Mouse (Mus musculus) cerebellum, adult 9-11 months (tissue): ENCODE measurements around the gene Jph2.
A peak's percentile ranks its signal among the peaks of the same experiment; 100 is the strongest.
"Not testable (repeated sequence)": the region's sequence is repeated elsewhere in the genome, so short reads cannot be mapped to it uniquely, and the experiment has no call there.

Source experiments
- DNase-seq: peaks from one replicate; pipeline ENCODE4 v3.0.0; 2022

Jph2 gene

DNA sequence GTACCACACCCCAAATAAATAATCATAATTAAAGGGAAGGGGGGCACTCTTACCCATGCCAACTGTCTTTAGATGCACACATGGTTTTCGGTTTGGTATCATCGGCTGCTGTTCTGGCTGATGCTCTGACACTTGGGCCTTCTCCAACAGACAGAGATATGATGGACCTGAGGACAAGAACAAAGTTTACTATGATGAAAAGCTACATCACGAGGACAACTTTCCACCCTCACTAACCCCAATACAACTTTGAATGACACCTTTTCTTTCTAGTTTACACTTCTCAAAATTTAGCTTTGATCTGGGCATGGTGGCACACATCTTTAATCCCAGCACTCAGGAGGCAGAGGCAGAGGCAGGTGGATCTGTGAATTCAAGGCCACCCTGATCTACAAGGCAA lies 13.6 kb upstream of the Jph2 start:
- DNase-seq = not testable (repeated sequence)

DNA sequence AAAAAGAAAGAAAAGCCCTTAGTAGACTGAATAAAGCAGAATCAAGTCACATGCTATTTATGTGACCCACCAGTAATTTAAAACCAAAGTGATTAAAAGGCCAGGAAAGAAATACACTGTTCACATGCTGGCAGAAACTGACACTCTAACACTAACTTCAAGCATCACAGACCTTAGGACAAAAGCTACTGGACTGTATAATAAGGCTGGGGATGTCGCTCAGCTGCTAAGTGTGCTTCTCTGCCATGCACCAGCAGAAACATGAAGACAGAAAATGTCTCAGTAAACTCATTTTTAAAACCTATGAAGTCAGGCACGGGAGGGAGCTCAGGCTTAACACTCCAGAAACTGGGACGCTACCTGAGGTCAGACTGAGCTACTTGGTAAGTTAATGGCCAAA lies 12.4 kb upstream of the Jph2 start:
- DNase-seq = no peak

DNA sequence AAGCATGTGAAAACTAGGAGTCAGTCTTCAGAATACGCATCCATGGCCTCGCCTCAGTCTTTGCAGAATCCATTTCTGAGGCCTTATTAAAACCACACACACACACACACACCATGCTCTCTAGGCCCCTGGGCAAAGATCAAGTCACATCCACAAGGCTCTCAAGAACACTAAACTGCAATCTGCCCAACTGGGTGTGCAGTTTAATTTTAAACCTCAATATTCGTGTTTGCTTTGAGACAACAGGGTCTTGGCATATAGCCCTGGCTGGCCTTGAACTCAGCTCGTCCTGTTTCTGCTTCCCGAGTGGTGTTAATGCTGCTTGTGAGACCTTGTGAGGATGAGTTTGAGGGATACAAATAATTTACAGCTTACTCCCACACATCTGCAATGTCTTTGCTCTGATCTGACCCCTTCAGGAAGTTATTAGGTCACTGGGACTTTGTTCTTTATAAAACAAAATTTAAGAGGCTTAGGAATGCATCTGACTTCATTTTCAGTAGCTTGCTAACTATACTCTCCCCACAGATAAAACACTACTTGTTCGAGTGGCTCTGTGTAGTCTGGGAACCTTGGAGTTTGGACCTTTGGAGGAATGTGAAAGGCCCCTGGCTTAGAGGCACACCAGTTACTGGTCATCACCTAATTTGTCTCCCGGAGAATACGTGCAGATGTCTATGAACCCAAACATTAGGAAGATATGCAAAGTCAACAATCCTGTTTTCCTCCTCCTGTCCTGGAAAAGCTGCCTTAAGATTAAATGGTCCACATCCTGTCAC lies 6.4 kb upstream of the Jph2 start:
- DNase-seq = no peak

DNA sequence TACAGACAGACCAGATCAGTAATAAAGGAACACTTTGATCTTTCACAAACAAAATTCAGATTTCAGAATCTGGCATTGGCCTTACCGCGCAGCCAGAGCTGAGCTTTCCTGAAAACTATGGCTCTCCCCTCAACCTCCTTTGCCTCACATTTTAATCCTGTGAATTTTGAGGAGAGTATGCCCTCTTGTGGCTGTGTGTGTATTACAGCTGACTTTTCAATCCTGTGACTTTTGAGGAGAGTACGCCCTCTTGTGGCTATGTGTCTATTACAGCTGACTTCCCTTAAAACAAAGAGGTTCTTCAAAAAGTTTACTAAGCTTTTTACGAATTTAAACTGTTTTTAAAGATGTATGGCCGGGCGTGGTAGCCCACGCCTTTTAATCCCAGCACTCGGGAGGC lies 3.4 kb upstream of the Jph2 start:
- peak; percentile 68 for DNase-seq

DNA sequence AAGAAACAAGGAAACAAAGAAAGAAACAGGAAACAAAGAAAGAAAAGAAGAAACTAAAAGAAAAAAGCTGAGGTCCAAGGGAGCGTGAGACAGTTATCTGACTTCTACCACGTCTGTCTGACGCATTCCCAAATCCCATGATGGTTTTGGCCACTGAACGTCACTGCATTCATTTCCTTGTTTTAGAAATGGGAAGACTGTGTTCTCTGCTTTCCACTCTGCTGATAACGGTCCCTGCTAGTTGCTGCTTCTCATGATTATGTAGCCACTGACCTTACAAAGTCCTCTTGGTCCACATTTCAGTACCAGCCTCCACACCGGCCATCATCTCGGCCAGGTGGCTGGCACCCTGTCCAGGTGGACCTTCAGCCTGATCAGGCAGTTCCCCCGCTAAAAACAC lies 1.4 kb upstream of the Jph2 start:
- DNase-seq = no peak

DNA sequence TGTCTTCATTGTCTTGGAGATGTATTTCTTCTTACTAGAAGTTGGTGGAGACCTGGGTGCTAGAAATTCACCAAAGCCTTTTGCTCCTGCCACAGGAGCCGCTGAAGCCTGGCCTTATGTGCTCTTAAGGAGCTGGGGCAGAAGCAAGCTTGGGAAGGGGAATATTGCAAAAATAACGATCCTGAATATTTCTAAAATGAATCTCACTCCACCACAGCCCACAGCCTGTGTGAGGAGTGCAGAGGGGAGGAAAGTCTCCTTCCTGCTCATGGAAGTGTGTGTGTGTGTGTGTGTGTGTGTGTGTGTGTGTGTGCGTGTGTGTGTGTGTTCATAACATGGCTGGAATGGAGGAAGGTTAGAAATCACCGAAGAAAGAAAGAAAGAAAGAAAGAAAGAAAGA lies 977 bp upstream of the Jph2 start:
- no peak for DNase-seq

DNA sequence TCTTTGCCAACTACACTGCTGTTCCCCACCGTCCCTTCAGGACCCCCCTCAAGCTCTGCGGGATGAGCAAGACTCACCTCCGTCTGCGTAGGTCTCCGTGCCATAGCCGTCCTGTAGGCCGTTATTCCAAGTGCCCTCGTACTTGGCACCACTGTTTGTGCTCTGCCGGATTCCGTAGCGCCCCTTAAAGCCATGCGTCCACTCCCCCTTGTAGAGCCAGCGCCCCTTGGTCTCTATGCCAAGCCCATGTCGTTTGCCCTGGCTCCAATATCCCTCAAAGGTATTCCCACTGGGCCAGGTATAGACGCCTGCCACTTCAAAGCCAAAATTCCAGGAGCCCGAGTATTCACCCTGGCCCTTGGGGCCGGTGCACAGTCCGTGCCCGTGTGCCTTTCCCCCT lies 722 bp downstream of the Jph2 start:
- DNase-seq = no peak

DNA sequence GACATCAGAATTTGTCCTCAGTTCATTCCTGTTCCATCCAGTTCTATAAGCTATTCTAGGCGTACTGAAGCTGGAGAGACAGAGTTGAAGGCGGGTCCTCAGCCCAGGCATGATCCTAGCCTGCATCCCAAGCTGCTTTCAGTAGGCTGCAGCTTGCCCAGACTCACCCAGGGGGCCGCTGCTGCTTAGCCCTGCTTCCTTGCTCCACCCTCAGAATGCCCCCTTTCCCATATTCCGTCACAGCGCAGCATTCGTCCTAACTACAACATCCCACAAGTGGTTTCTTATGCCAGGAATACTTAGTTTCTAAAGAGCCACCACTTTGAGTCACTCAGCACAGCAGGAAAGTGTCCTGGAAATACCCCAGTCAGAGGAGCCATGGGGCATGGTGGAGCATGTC lies 2.8 kb downstream of the Jph2 start:
- no peak for DNase-seq

DNA sequence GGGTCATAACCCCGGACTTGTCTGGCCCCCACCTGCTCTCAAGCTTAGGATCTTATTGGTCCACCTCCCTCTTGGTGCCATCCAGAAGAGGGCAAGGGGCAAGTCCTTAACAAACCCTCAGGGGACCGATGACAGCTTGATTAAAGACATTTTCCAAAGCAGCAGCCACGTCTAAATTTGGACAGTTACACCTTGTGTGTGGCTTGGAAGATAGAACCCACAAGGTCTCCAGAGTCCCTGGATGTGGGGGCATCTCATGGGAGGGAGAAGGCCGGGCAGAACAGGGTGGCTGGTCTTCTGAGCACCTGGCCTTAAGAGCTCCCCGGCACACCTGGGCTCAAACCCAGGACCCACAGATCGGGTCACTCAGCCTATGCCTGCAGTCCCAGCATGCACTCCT lies 3.8 kb downstream of the Jph2 start:
- DNase-seq = no peak

DNA sequence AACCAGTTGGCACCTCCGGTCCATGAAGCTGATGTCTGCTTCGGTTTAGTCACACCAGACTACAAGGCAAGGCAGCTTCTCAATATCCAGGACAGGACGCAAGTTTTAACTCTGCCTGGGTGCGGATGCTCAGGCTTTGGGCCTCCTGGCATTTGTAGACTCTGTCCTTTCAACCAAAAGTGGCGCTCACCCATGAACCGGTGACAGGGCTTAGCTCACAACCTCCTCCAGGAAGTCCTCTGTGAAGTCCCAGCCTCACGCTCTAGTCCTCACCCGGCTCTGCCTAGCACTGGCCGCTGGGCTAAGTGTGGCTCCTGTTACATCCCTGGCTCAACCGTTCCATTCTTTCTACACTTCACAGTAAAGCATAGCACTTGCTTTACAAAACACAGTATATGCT lies 4.6 kb downstream of the Jph2 start:
- DNase-seq = no peak

DNA sequence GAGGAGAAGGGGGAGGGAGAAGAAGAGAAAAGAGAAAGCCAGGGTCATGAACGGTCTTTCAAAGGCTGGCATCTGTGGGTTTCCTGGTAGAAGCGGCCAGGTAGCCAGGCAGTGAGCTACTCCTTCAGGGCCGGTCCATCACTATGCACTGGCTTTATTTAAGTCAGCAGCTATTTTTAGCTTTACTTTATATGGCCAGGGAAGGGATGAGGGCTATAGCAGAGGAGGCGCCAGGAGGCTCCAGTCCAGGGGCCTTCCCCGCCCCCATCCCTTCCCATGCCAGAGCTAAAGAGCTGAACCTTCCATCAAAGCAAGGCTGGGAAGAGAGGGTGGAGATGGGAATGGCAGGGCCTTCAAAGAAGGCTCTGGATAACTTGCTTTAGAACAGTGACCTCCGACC lies 5.4 kb downstream of the Jph2 start:
- DNase-seq = no peak

DNA sequence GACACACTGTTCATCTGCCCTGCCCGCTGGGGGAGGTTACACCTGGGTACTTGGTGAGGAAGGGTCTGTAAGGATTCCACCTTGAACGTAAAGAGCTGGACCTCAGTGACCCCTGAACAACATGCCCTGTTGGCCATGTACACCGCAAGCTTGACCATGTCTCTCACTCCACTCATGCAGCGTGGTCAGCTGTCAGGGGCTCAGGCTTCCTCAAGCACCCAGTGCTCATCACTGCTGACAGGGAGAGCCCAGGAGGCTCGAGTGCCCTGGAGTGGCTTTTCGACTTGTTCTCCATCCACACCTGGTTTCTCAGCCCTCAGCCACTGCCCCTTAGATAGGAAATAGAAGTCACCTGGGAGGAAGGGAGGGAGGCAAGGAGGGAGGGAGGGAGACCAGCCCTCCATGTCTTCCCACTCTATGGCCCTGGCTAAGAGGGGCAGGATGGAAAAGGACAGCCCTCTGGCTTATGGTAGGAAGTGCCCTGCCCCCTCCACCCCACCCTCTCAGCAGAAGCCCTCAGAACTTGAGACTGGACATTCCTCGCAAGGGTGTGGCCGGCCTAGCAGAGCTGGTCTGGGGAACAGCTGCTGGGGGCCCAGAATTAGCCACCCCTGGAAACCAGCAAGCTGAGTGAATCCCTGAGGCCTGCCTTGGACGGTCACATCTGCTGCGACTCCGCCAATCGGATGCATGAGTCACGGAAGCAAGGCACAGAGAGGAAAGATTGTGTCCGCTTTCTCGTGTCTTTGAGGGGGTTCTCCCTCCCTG lies 11.2 kb downstream of the Jph2 start:
- DNase-seq = no peak

DNA sequence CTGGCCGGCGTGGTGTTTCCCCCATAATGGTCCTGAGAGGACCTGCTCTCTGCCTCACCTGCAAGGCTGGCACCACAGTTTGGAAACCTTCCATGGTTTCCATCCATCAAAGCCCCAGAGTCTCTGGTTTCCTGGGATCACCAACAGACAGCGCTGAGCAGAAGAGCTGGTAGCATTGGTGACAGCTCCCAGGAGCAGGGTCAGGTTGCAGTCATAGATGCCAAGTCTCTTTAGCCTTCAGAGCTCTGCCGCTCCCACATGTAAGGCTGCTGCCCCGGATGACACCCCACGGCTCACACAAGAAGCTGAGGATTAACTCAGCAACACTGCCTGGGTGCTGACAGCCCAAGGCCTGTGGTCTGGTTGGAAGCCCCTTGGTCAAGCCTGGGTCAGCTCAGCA lies 12.7 kb downstream of the Jph2 start:
- DNase-seq = no peak

DNA sequence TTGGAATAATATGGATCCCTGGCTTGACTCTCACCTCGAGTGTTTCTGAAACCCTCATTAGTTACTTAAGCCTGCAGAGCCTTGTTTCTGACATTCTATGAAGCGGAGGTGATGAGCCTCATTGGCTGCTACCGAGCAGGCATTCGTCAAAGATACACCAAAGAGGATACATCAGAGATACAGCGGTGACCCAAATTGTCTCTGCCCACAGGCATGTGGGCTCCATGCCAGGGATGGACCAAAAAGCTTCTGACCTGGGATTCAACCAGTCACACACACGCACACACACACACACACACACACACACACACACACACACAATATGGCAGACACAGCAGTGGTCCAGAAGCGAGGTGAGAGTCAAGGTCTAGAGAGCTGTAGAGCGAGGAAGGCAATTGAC lies 16.5 kb downstream of the Jph2 start:
- DNase-seq = no peak

DNA sequence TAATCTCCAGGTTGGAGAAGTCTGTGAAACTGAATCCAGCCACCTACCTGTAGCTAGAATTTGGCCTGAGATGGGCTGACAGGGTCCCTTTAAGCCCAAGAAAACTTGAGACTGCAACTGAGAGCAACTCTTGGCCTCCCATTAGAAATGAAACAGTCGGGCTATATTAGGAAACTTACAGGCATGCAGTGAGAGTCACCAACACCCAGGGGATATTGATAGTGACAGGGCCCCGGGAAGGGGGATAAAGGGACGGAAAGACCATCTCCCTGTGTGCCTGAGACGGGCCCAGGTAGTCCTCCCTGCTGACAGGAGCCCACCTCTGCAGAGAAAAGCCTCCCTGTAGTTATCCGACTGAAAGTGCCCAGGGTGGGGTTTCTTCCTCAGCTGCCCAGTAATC lies 18.4 kb downstream of the Jph2 start:
- no peak for DNase-seq

DNA sequence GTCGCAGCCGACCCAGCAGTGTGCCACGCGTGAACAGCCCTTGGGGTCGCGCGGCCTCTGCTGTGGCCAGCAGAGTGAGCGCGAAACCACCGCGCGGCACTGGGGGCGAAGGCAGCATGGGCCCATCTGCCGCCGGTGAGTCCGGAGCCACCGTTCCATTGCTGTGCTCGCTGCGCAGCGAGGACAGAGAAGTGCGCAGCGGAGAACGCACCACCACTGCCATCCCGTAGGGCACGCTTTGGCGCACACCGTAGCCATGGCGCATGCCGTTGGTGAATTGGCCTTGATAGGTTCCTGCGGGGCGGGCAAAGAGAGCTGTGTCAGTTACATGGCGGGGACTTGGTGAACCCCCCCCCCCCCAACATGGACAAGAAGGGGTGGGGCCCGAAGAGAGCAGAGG lies 21.7 kb downstream of the Jph2 start:
- DNase-seq = no peak

DNA sequence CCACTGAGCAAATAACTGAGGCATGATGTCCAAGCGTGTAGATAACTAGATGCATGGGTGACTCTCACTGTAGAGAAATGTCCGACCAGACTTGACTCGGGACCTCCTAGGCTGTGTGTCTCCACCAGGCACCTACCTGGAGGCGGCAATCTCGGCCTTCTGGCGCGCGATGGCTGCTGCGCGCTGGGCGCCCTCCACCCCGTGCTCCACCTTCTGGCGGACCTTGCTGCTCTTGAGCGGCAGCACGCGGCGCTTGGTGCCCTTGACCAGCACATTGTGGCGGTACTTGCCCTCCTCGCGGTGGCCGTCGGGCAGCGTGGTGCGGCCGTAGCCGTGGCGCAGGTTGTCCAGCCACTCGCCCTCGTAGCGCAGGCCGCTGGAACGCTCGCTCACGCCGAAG lies 22.3 kb downstream of the Jph2 start:
- DNase-seq = no peak

DNA sequence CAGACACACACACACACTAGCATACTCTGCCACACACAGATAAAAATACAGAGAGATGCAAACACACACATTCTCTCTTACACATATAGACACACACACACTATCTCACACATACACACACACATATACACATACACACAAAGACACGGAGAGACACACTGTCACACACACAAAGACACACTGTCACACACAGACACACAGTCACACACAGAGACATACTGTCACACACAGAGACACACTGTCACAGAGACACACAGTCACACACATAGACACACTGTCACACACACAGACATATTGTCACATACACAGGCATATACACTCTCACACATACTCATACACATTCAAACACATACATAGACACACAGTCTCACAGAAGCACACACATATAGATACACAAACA lies 25.2 kb downstream of the Jph2 start:
- no peak for DNase-seq

DNA sequence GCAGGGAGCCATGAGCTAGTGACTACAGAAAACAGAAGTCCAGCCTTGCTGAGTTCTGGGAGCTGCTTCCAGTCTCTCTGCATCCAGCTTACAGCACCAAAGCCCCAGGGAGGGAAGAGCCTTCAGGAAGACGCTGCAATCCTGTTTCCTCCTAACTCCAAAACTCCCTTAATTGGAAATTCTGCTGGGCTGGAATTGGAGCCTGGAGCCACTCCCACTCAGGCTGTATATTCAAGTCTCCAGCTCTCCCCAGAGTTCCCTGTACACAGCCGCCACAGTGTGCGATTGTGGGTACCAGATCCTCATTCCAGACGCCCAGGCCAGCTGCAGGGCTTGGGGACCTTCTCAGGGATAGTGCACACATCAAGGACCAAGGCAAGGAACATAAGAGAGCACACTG lies 27.6 kb downstream of the Jph2 start:
- no peak for DNase-seq

DNA sequence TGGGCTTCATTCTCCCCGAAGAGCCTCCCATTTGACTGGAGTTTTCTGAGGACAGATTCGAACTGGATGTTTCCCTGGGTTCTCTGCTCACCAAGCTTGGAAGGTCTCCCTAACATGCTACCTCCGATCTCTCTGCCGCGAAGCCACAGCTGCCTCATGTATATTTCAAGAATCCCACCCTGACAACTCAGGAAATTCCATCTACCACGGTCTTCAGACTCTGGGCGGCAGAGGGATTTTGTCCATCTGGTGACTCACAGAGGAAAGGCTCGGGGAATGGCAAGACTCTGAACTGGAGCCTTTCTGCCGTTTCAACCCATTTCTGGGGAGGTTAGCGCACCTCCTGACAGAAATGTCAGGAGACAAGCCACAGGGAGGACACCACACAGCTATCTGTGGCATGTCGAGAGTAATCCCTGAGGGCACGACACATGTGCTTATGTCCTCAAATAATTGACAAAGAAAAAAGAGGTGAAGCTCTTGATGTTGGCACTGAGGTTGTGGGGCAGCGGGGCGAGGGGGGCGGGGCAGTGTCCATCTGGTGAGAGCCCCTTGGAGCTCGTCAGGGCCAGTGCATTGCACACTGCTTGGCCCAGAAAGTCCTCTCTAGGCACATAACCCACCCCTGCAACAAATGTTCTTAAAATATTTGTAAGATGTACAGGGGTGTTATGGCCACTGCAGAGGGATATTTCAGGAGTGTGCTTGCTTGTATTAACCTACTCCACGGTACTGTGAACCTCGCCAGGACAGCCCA lies 32.8 kb downstream of the Jph2 start:
- no peak for DNase-seq

DNA sequence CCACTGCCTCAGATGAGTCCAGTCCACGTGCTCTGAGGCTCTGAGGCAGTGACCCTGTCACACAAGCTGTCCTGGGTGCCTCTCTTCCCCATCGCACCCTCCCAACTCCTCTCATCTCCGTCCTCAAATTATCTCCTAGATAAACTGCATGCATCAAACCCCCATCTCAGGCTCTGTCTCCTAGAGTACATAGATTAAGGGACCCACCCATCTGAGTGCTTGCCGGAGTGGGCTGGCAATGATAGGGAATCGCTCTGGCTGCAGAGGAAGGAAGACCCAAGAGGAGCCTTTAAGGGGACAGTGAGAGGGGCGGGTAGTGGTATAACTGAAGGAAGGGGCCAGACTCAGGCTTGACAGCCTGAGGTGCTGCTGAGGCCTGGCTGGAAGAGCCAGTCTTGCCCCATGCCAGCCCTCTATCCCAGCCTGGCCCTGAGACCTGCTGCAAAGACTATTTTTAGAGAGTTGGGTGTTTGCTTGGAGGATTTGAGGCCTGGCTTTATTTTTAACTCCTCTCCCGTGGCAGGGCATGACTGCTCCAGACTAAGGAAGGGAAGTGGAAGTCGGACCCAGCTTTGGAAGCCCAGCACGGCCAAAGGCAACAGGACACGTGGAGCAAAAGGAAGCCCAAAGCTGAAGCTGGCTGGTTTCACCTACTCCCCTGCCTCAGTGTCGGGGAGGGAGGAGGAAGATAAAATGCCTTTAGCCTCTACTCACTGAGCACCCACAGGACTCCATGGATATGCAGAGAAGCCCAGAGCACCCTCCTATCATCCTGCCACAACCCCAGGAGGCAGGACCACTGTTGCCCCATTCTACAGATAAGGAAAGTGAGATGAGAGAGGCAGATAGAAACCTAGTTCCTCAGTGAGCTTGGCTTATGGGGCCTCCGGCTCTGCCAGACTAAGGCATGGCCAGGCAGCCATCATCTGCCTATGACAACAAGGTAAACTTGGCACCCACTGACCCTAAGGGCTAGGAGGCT lies 34.6 kb downstream of the Jph2 start:
- no peak for DNase-seq

DNA sequence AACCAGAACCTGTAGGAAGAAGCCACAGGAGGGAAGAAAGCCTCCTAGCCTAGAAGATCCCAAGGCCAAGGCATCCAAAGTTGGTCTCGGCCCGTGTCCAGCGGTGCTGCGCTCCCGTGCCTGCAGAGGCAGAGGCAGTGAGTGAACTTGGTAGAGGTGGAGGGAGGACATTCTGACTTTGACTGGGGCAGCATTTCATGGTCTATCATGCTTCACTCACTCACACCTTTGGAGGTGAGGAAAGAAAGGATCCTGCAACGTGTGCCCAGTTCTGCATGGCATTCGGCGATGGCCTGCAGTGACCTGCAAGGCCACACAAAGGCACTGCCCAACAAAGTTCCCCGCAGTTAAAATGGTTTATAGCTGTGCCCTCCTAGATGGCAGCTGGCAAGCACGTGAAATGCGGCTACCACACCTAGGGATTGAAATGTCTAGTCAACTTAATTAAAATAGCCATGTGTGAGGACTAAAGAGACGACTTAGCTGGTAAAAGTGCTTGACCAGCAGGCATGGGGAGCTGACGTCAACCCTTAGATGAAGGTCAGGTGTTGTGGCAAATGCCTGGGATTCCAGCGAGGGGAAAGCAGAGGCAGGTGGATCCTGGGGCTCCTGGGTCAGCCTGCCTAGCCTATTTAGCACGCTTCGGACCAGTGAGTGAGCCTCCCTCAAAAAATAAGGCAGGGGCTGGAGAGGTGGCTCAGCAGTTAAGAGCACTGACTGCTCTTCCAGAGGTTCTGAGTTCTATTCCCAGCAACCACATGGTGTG lies 36.8 kb downstream of the Jph2 start:
- no peak for DNase-seq
